Mouse (Mus musculus) thymus, postnatal 14 days (tissue): ENCODE measurements around the gene Gm6583.
"Not testable (repeated sequence)": the region's sequence is repeated elsewhere in the genome, so short reads cannot be mapped to it uniquely, and the experiment has no call there.

Experiments
- DNase-seq: peaks from one replicate; pipeline ENCODE4 v3.0.0; 2021

The Gm6583 gene

DNA sequence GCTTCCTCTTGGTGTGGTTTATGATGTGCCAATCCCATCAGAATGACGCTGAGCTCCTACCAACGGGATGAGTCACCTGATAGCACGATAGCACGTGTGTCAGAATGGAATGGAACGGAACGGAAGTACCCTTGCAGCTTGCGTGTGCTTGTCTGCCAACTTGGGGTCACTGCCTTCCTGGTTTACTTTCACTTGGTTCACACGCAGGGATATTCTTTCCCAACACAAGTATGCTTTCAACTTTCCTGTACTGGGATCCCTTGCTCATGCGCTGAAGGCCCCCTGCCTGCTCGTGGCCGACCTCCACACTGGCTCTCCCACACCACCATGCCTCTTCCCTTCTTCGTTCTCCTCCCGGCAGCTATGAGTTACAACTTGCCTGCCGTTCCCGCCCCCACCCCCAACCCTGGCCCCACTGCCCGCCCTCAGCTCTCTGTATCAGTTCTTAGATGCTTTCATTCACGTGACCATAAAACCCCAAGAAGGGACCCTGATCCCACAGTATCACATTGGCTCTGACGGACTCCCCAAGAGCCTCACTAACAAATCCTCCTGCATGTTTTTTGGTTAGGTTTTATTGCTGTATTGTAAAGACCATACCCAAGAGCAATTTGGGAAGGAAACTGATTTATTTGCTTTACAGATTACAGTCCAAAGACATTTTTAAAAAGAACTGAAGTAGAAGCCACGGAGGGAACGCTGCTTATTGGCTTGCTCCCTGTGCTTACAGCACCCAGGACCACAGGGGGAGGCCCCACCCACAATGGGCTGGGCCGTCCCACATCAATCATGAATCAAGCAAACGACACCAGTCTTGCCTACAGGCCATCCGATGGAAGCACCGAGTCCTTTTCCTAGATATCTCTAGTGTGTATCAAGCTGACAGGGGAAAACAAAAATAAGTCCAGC lies 30.9 kb downstream of the Gm6583 start:
- DNase-seq, result peak; percentile 63

DNA sequence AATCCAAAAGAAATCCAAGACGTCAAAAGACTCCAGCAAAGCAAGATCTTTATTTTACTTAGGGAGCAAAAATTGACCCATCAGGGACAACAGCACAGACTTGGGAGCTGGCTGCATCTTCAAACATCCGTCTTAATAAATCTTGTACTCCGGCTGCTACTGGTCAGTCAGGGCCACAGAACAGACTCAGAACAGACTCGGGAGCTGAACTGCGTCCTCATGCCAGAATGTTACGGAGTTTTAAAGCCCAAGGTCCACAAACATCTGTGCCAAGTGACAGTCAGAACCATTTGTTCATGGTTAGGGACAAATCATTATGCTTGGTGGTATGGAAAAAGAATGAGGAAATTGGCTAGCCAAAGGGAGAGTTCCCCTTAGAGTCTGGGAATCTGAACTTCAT lies 32.6 kb downstream of the Gm6583 start:
- no peak for DNase-seq

DNA sequence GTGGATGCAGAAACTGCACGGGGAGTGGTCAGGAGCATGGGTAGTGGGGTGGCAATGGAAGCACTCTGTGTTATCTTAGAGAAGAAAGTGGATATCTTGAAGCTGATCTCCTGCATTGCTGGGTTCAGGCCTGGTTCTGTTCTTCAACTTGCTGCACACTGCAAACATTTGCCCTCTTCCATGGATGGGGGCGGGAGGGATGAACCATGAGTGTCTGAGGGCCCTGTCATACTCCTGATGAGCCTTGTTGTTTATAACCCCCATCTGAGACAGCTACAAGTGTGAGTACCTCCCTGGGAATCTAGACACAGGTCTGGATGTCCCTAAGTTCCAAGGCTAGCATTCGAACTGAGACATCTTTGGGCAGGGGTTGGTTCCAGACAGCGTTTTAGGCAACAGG lies 34.5 kb downstream of the Gm6583 start:
- no peak for DNase-seq

DNA sequence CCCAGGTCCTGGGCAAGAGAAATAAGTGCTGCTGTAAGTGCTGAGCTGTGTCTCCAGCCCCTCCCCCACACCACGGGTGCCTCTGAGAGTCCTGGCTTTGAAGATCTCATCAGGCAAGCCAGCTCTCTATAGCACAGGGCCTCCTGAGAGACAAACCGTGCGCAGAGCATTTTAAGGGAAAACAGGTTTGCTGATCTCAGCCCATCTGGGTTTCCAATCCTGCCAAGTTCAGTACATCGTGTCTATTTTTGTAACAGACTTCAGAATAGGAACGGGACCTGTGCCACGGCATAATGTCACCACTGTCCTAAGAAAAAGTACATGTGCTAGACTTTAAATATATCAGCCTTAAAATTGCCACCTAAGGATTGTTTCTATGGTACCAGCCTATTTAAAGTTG lies 34.9 kb downstream of the Gm6583 start:
- DNase-seq, result no peak

DNA sequence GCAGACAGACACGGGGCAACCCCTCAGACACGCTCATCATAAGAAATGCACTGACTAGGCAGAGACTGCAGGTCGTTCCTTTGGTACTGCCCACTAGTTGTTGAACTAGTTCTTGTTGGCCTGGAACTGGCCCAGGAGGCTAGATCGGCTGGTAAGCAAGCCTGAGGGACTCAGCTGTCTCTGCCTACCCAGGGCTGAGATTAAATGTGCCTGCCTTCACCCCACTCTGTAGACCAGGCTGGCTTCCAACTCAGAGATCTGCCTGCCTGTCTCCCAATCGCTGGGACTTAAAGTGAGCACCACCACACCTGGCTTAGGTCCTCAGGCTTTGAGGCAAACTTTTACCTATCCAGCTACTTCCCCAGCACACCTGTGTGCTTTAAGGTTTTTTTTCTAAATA lies 35.5 kb downstream of the Gm6583 start:
- no peak for DNase-seq

DNA sequence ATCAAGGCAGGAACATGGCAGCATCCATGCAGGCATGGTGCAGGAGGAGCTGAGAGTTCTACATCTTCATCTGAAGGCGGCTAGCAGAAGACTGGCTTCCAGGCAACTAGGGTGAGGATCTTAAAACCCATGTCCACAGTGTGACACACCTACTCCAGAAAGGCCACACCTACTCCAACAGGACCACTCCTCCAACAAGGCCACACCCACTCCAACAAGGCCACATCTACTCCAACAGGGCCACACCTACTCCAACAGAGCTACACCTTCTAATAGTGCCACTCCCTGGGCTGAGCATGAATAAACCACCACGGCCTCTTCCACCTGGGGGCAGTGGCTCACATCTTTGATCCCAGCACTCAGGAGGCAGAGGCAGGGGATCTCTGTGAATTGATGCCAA lies 36.5 kb downstream of the Gm6583 start:
- DNase-seq, result not testable (repeated sequence)

DNA sequence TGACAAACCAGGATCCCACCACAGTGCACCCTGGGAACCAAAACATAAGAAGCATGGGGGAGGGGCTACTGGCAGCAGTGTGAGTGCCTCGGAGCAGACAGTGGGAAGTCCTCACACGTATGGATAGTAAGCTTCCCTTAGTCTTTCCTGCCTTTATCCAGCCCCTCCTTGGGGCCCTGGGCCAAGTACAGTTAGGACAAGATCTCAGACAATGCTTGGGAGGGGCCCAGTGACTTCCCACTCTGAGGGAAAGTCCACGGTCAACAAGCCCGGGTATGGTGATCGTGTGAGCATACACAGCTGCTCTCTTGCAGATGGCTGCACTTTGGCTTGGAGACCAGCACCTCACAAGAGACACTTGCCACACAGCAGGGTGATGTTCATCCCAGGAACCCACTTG lies 38.5 kb downstream of the Gm6583 start:
- no peak for DNase-seq

DNA sequence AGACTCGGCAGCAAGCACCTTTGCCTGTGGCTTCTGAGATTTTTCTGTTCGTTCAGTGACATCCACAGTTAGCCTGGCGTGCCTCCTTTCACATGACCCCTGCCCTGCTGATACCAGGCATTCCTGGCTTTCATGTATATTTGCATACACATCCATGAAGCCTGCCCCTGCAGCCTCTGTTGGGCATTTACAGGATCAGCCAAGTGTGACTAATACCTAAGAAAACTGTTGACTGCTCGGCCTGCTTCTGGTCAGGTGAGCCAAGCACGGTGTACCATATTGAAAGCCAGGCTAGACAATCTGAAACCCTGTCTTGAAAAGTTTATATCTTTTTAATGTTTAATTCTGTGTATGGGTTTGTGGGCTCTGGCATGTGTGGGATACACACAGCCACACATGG lies 39.4 kb downstream of the Gm6583 start:
- no peak for DNase-seq

DNA sequence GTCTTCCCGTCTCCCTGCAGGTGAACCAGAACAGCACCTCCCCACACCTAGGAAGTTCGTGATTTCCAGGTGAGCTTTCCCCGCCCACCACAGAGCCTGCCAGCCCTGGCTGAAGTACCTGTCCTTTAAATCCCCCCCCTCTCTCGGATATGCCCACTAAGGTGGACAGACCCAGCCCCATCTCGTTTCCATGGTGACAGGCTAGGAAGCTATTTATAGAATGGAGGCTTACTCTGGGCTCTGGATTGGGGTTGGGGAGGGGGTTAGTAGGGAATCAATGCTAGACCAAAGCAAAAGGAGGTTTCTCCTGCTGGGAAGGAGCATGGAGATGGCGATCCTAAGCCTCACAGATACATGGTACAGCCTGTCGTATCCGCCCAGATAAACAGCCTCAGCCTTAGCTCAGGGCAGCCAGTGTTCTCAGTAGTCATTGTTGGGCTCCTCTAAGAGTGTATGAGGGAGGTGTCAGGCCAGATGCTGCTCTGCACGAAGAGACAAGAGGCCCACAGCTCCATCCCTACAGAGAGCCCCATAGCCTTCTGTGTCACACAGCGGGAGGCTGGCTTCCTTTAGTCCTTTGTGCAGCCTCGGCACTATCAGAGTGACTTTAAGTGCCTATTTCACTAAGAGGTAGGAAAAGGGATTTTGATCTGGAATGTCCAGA lies 42.5 kb downstream of the Gm6583 start:
- DNase-seq, result no peak

DNA sequence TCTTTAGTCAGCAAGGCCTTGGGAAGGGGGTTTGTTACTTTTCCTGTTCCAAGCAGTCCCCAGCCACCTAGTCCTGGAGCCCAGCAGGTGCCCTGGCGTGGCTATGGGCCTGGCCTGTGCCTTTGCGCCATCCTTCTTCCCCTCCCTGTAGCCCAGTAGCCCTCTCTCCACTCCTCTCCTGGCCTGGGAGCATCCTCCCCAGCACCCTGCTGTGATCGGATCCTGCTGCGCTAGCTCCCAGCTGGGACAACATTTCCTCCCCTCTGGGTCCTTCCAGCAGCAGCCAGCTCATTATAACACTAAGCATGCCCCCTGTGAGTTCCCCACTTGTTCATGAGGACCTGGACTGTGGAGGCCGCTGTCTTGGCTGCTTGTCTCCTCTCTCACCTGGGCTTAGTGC lies 50.0 kb downstream of the Gm6583 start:
- no peak for DNase-seq
